Mouse (Mus musculus) neural tube, embryonic 13.5 days (tissue): ENCODE results near the gene Gm49661. TPM values are rescaled to one million over a fixed set of nuclear protein-coding genes. Genes with fewer than 3 reads are reported as not detected.

Source experiments
- microRNA-seq: library from miRNA; unstranded; fragments of <30 nt; microRNA quantifications from one replicate; pipeline ENCODE4, GENCODE M21; 2016
- polyA plus RNA-seq: library from polyadenylated mRNA; unstranded; fragments of >200 nt; fragmentation: Nextera tagmentation; extraction: Ambion mirVana; gene quantifications from 2 replicates; pipeline ENCODE4 v1.2.1, GENCODE M21; 2015

Gm49661 gene
- polyA plus RNA-seq, 1 experiment from 2014 or later = not detected

Small RNAs within 50 kb of the gene (microRNA-seq; reads per million reads assigned to microRNA genes)
- gene Gm24197 = not detected

Other genes starting within 250 kb of the Gm49661 start
- gene G430095P16Rik, start 246.4 kb downstream of the Gm49661 start, polyA plus RNA-seq = 1.4 and 2.2 TPM in 2 replicates
- gene Nfix, start 169.1 kb downstream of the Gm49661 start, polyA plus RNA-seq = 28.7 and 34.4 TPM in 2 replicates
- 12.3 and 12.8 TPM in 2 replicates for gene Dand5, start 146.6 kb downstream of the Gm49661 start, polyA plus RNA-seq
- 35.1 and 39.8 TPM in 2 replicates for gene Gadd45gip1, start 137.9 kb downstream of the Gm49661 start, polyA plus RNA-seq
- 69.9 and 74.2 TPM in 2 replicates for gene Rad23a, start 128.8 kb downstream of the Gm49661 start, polyA plus RNA-seq
- 766 and 971 TPM in 2 replicates for gene Calr, start 122.5 kb downstream of the Gm49661 start, polyA plus RNA-seq
- 102 and 104 TPM in 2 replicates for gene Farsa, start 112.4 kb downstream of the Gm49661 start, polyA plus RNA-seq
- gene Syce2, start 97.3 kb downstream of the Gm49661 start, polyA plus RNA-seq = 16.4 and 16.6 TPM in 2 replicates
- 37.2 and 37.3 TPM in 2 replicates for gene Gcdh, start 75.5 kb downstream of the Gm49661 start, polyA plus RNA-seq
- 0.90 and 0.91 TPM in 2 replicates for gene Klf1, start 67.5 kb downstream of the Gm49661 start, polyA plus RNA-seq
- 4.5 and 8.8 TPM in 2 replicates for gene Dnase2a, start 60.9 kb downstream of the Gm49661 start, polyA plus RNA-seq
- gene Mast1, start 32.1 kb downstream of the Gm49661 start, polyA plus RNA-seq = 62.7 and 70.3 TPM in 2 replicates
- 1.4 and 1.6 TPM in 2 replicates for gene Rtbdn, start 22.4 kb downstream of the Gm49661 start, polyA plus RNA-seq
- gene Prdx2, start 154 bp upstream of the Gm49661 start, polyA plus RNA-seq = 1,236 and 1,369 TPM in 2 replicates
- gene Rnaseh2a, start 334 bp upstream of the Gm49661 start, polyA plus RNA-seq = 55.0 and 55.6 TPM in 2 replicates
- 7.5 and 8.4 TPM in 2 replicates for gene Junb, start 9.3 kb upstream of the Gm49661 start, polyA plus RNA-seq
- 22.8 and 25.0 TPM in 2 replicates for gene Hook2, start 21.2 kb upstream of the Gm49661 start, polyA plus RNA-seq
- gene Best2, start 45.1 kb upstream of the Gm49661 start, polyA plus RNA-seq = not detected in 2 replicates
- gene Asna1, start 55.8 kb upstream of the Gm49661 start, polyA plus RNA-seq = 148 and 151 TPM in 2 replicates
- 147 and 170 TPM in 2 replicates for gene Trir, start 57.4 kb upstream of the Gm49661 start, polyA plus RNA-seq
- 49.0 and 52.7 TPM in 2 replicates for gene Tnpo2, start 67.5 kb upstream of the Gm49661 start, polyA plus RNA-seq
- 48.6 and 50.8 TPM in 2 replicates for gene Fbxw9, start 90.6 kb upstream of the Gm49661 start, polyA plus RNA-seq
- gene Gm5741, start 98.5 kb upstream of the Gm49661 start, polyA plus RNA-seq = 1.5 TPM in 1 of 2 replicates, not detected in the other
- 86.9 and 109 TPM in 2 replicates for gene Dhps, start 102.3 kb upstream of the Gm49661 start, polyA plus RNA-seq
- 117 and 118 TPM in 2 replicates for gene Wdr83os, start 111.3 kb upstream of the Gm49661 start, polyA plus RNA-seq
- gene Wdr83, start 111.9 kb upstream of the Gm49661 start, polyA plus RNA-seq = 56.5 and 58.6 TPM in 2 replicates
- 18.7 and 19.2 TPM in 2 replicates for gene Man2b1, start 113.8 kb upstream of the Gm49661 start, polyA plus RNA-seq
- 2.3 and 2.9 TPM in 2 replicates for gene Zfp791, start 153.7 kb upstream of the Gm49661 start, polyA plus RNA-seq
- not detected in 2 replicates for gene Cks1brt, start 182.5 kb upstream of the Gm49661 start, polyA plus RNA-seq